Mouse (Mus musculus): ENCODE data around the gene Sp2. TPM values are rescaled to one million over a fixed set of nuclear protein-coding genes. Genes with fewer than 3 reads are reported as not detected.

Gene Sp2
- polyA plus RNA-seq, 1 experiment, result 12.1 TPM

GRCm38 (mm10) chr11:96941989-96942590 lies 40.7 kb downstream of the Sp2 start:
- DNase-seq (ENCODE audit: extremely low spot score in 1 of 2, low spot score in 1 of 2), result no peak

DNA sequence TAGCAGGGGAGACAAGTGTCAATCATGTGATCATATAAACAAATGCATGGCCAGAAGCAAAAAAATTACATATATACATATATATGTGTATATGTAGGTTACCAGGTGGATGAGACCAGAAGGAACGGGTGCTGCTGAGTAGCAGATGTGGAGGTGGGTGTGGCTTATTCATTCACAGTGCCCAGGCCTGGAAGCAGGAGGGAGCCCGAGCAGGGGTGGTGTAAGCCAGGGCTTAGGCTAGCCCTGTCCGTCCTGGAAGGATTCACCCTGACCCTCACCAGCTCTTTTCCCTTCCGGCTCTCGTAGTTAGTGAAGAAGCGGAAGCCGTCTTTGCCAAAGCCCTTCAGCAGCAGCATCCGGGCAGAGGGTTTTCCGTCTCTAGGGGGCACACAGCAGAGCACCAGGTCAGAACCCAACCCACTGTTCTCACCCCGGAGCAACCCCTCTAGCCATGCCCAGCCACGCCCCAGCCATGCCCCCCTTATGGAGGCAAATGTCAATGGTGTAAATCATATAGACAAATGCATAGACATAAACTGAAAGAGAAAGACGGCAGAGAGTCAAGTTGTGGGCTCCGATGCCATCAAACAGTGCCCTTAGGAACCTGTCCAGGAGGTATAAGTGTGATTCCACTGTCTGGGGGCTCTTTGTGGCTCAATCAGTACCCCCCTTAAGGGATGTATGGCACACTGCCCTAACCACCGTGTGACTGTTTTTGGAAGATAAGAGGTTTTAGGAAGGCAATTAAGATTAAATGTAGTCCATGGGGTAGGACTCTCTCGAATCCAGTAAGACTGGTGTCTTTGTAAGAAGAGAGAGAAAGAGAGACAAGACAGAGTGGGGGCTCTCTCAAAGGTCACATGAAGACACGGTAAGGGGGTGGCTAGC lies 41.9 kb downstream of the Sp2 start:
- DNase-seq (ENCODE audit: extremely low spot score in 1 of 2, low spot score in 1 of 2), result no peak

GRCm38 (mm10) chr11:96938426-96938800 lies 44.3 kb downstream of the Sp2 start:
- no peak for DNase-seq (ENCODE audit: extremely low spot score in 1 of 2, low spot score in 1 of 2)

DNA sequence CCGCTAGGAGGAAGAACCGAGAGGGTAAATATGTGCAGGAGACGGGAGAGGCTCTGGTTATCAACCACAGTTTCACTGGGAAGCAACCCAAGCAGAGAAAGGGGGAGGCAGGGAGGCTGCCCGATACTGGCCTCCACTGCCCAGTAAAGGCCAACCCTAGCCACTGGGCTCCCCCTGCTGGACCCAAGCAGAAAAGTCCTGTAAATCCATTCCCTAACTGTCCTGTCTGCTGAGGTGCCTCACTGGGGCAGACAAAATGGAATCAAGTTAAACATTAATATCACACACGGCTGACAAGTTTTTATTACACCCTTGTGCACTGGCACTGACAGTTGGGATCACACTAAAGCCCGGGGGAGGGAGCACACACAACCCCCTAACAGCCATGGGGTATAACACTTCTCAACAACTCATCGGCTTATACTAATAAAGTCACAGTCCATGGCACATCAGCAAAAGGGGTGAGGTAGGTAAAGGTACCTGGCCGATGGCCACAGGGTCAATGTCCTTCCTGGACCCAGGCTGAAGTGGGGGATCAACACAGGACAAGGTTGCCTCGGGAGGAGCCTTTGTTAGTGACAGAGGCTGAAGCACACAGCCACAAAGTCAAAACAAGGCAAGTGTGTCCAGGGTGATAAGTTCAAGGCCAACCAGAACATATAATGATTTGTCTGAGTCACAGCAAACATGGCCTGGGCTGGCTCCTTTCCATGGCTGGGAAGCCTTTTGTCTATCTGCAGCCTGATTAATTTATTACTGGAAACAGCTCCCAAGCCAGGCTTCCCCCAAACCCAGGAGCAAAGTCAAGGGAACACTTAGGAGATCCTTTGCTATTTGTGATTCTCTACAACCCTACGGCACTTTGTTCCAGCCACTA lies 45.0 kb downstream of the Sp2 start:
- no peak for DNase-seq (ENCODE audit: extremely low spot score in 1 of 2, low spot score in 1 of 2)

- DNase-seq (ENCODE audit: extremely low spot score in 1 of 2, low spot score in 1 of 2), result no peak
These were observed 46.7 kb downstream of the Sp2 start for GRCm38 (mm10) chr11:96935872-96936650.

DNA sequence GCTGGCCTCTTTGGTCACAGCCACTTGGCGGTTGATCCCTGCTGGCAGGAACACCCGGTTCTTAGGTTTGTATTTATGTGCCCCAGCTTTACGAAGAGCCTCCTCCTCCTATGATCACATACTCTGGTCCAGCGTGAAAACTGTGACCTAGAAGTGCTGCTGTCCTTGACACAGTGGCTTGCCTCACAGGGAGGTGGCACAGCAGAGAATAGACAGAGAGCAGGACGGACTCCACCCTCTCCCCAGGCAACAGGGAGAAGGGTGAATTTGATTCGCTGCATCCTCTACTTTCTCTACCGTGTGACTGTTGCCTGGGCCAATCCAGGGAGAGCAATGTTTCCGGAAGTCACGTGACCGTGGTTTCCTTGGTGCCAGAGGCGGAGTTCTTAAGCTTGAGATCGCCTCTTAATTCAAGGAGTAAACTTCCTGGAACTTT lies 47.8 kb downstream of the Sp2 start:
- DNase-seq (ENCODE audit: extremely low spot score in 1 of 2, low spot score in 1 of 2), result peak; percentile 49 to 55

DNA sequence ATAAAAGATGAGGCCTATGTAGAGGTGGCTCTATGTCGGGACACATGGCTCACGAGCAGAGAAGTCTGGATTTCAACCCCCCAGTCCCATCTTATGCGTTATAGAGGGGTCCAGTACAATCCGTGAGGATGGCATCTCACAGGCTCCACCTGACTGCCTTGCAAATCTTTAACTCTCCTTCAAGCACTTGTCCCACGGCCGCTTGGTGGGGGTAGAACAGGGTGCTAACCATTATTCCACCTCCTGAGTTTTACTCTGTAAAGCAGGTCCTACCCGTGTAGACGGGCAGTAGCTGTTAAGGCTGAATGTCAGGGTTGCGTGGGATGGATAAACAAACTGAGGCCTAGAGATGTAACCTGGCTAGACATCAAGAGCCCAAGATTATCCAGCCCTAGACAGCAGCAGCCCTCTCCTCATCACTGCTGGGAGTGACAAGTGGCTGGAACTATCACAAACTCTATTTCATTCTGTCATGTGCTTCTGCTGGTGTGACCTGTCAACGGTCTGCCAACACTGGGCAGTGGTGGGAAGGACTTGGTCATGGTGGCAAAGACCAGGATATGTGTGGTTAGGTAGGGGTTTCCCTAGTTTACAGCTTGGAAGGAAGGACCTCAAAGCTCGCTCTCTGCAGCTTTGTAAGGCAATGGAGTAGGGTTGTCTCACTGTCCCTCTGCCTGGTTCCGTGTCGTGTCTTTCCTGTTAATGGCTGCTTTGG lies 49.0 kb downstream of the Sp2 start:
- DNase-seq (ENCODE audit: extremely low spot score in 1 of 2, low spot score in 1 of 2), result no peak

DNA sequence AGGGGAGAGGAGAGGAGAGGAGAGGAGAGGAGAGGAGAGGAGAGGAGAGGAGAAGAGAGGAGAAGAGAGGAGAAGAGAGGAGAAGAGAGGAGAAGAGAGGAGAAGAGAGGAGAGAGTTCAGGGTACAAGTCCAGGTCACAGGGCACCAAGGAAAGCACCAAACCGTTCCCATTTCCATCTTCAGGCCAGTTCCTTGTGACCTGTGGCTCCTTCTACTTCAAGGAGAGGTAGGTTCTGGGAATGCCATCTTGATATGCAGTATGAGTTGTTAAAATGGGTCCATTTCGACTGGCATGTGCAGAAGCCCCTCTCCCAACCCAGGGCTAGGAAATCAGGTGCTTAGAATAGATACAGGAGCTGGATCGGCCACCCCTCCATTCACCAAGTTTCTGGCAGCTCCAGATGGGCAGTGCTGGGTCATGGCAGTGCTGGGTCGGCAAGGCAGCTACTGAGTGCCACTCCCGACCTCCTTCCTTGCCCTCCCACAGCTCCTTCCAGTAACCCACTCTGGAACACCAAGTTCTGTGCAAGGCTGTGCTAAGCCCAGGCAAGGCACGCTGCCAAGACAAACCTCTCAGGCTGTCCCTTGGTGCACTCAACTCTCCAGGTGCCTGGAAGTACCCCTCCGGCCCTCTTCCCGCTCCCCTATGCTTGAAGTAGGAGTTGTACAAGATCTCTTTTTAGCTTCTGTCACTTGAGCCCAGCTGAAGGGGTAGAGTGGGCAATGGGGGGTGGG lies 51.3 kb downstream of the Sp2 start:
- no peak for DNase-seq (ENCODE audit: extremely low spot score in 1 of 2, low spot score in 1 of 2)

GRCm38 (mm10) chr11:96929766-96930331 lies 52.9 kb downstream of the Sp2 start:
- DNase-seq (ENCODE audit: extremely low spot score in 1 of 2, low spot score in 1 of 2), result no peak

GRCm38 (mm10) chr11:96929096-96929765 lies 53.5 kb downstream of the Sp2 start:
- DNase-seq (ENCODE audit: extremely low spot score in 1 of 2, low spot score in 1 of 2), result no peak

DNA sequence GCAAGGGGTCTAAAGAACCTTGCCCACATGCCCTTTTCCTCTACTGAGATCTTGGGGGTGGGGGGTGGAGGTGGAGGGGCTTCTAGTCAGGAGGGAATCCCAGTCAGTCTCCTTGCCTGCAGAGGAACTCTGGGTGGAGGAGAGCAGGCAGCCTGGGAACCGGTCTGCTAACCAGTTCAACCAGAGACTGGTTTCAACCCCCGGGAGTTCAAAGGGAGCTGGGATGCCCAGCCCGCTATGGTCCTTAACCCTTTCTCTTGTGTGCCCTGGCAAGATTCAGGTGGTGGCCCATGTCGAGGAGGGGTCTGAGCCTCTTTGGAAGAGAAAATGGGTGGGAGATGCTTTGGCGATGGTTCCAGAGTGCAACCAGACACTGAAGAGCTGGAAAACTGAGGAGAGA lies 54.1 kb downstream of the Sp2 start:
- no peak for DNase-seq (ENCODE audit: extremely low spot score in 1 of 2, low spot score in 1 of 2)

- no peak for DNase-seq (ENCODE audit: extremely low spot score in 1 of 2, low spot score in 1 of 2)
These were observed 54.7 kb downstream of the Sp2 start, which contains the start of gene Prr15l for GRCm38 (mm10) chr11:96928088-96928487. Gene Prr15l (plus strand): TSS chr11:96928104.

DNA sequence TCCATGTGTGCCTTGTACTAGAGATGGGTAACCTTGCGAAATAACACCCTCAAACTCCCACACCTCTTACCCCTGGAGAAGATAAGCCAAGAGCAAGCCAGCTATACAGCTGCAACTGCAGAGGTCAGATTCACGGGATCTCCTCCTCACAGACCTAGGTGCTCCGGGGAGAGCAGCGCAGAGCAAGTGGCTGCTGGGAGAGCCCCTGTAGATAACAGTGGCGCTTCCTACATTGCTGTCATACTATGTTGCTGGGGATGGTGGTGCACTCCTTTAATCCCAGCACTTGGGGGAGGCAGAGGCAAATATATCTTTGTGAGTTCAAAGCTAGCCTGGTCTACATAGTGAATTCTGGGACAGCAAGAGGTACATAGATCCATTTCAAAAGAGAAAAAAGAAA lies 56.2 kb downstream of the Sp2 start:
- no peak for DNase-seq (ENCODE audit: extremely low spot score in 1 of 2, low spot score in 1 of 2)

GRCm38 (mm10) chr11:96925469-96926148 lies 57.1 kb downstream of the Sp2 start:
- no peak for DNase-seq (ENCODE audit: extremely low spot score in 1 of 2, low spot score in 1 of 2)

DNA sequence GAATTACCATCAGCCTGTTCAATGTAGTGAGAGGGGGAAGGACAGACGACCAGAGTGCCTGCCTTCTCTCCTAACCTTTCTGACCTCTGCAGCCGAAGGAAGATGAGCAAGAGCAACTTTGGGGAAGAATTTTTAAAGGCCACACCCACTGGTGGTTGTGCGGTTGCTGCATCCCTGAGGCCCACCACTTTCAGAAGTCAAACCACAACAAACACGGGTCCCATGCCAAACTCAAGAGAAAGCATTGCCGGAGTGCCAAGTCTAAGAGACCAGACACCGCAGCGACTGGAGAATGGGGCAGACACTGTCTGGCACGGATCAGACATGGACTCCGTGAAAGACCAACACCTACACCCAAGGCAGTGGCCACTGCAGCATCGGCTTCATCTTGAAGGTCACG lies 57.9 kb downstream of the Sp2 start:
- DNase-seq (ENCODE audit: extremely low spot score in 1 of 2, low spot score in 1 of 2), result no peak

DNA sequence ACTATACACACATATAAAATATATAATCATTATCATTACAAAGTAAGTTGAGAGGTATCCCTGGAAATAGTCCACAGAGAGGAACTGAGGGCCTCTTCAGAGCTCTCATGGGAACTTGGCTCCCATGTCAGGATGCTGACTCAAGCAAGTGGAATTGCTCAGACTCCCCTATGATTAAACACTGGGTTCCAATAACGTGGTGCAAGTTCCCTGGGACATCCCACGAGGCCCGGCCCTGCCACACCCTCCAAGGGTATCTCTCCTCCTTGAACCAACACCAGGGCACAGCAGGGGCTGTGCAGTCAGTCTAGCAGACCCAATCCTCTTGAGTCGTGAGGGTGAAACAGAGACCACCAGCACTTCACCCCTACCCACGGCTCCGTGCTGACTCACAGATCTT lies 63.8 kb downstream of the Sp2 start:
- DNase-seq (ENCODE audit: extremely low spot score in 1 of 2, low spot score in 1 of 2), result no peak

- no peak for DNase-seq (ENCODE audit: extremely low spot score in 1 of 2, low spot score in 1 of 2)
These were observed 65.3 kb downstream of the Sp2 start for GRCm38 (mm10) chr11:96917415-96917814.
